ENCODE assay signal across 25 mouse cellular contexts in genomic region chr12:57400186-57400585, GRCm38 (mm10).
DNase-seq lines count a peak whose midpoint lies in the region; ATAC-seq lines count a peak whose summit lies in the region.
"Had no signal": no experiment of that assay in that cellular context is flagged by ENCODE, and none has a peak within 500 bp of the region (broad histone marks: within the 10 kb centered on the region; RNA-seq: fewer than 3 reads in every experiment).

No protein-coding gene starts in this region.

- no peaks in the 10 kb centered on the region; the same call in 1 of the 2 replicates for H3K27me3 ChIP-seq in forebrain, embryonic 11.5 days (ENCODE audit: control insufficient read depth, insufficient read depth, low read length)
- H3K27me3 ChIP-seq in forebrain, embryonic 15.5 days: no peaks in the 10 kb centered on the region
- no peaks in the 10 kb centered on the region for H3K27me3 ChIP-seq in midbrain, embryonic 14.5 days (ENCODE audit: control insufficient read depth, insufficient read depth, low read length)
- H3K27me3 ChIP-seq in midbrain, embryonic 15.5 days (replicated peaks): no peaks in the 10 kb centered on the region; the same call in 1 of the 2 replicates
- H3K27me3 ChIP-seq: CH12.LX; embryonic facial prominence, embryonic 13.5 days; hindbrain, embryonic 12.5 days; hindbrain, embryonic 15.5 days; Patski had no signal

- ATAC-seq in forebrain, embryonic 11.5 days (replicated peaks; ENCODE audit: low FRiP score): 0 out of 2 replicates have a peak, but pooled peaks have one; percentile 45
- ATAC-seq in forebrain, embryonic 15.5 days (replicated peaks): no peak
- ATAC-seq in midbrain, embryonic 14.5 days (ENCODE audit: low FRiP score, low TSS enrichment): no peak
- no peak for ATAC-seq in midbrain, embryonic 15.5 days (replicated peaks)
- ATAC-seq: Patski had no signal

- no peak overlapping the region for H3K9ac ChIP-seq in forebrain, embryonic 11.5 days (ENCODE audit: low read length)
- no peak overlapping the region for H3K9ac ChIP-seq in forebrain, embryonic 15.5 days (replicated peaks)
- no peak overlapping the region for H3K9ac ChIP-seq in midbrain, embryonic 14.5 days (replicated peaks; ENCODE audit: low read length)
- H3K9ac ChIP-seq in midbrain, embryonic 15.5 days: no peak overlapping the region
- H3K9ac ChIP-seq: embryonic facial prominence, embryonic 13.5 days; forebrain, postnatal 0 days; hindbrain, embryonic 12.5 days; hindbrain, embryonic 15.5 days had no signal

- H3K27ac ChIP-seq in forebrain, embryonic 11.5 days (ENCODE audit: low read depth, low read length): no peak overlapping the region
- H3K27ac ChIP-seq in forebrain, embryonic 15.5 days (replicated peaks): no peak overlapping the region
- no peak overlapping the region for H3K27ac ChIP-seq in midbrain, embryonic 14.5 days (replicated peaks; ENCODE audit: low read depth, low read length)
- H3K27ac ChIP-seq in midbrain, embryonic 15.5 days: no peak overlapping the region
- H3K27ac ChIP-seq: embryonic facial prominence, embryonic 10.5 days; embryonic facial prominence, embryonic 13.5 days; gastrocnemius, adult 2 months; hindbrain, embryonic 12.5 days; hindbrain, embryonic 15.5 days had no signal

- no peaks in the 10 kb centered on the region for H3K9me3 ChIP-seq in forebrain, embryonic 11.5 days (ENCODE audit: control insufficient read depth, low read length)
- H3K9me3 ChIP-seq in forebrain, embryonic 15.5 days: no peaks in the 10 kb centered on the region
- no peaks in the 10 kb centered on the region for H3K9me3 ChIP-seq in midbrain, embryonic 14.5 days (ENCODE audit: control insufficient read depth, low read length)
- H3K9me3 ChIP-seq in midbrain, embryonic 15.5 days: no peaks in the 10 kb centered on the region
- H3K9me3 ChIP-seq: embryonic facial prominence, embryonic 10.5 days; embryonic facial prominence, embryonic 13.5 days; forebrain, embryonic 10.5 days; G1E; hindbrain, embryonic 12.5 days; hindbrain, embryonic 15.5 days had no signal

- H3K4me2 ChIP-seq in forebrain, embryonic 11.5 days (ENCODE audit: low read depth, low read length, severe bottlenecking): no peak overlapping the region
- H3K4me2 ChIP-seq in forebrain, embryonic 15.5 days (replicated peaks): no peak overlapping the region
- no peak overlapping the region for H3K4me2 ChIP-seq in midbrain, embryonic 14.5 days (ENCODE audit: low read length)
- H3K4me2 ChIP-seq in midbrain, embryonic 15.5 days: no peak overlapping the region
- H3K4me2 ChIP-seq: embryonic facial prominence, embryonic 13.5 days; heart, embryonic 11.5 days; hindbrain, embryonic 12.5 days had no signal

- H3K36me3 ChIP-seq in forebrain, embryonic 11.5 days (ENCODE audit: control insufficient read depth, insufficient read depth, low read length): no peaks in the 10 kb centered on the region
- H3K36me3 ChIP-seq in forebrain, embryonic 15.5 days: no peaks in the 10 kb centered on the region
- H3K36me3 ChIP-seq in midbrain, embryonic 14.5 days (ENCODE audit: control insufficient read depth, insufficient read depth, low read length): no peaks in the 10 kb centered on the region
- no peaks in the 10 kb centered on the region for H3K36me3 ChIP-seq in midbrain, embryonic 15.5 days (replicated peaks)
- H3K36me3 ChIP-seq: embryonic facial prominence, embryonic 10.5 days; embryonic facial prominence, embryonic 13.5 days; forebrain, embryonic 10.5 days; G1E; hindbrain, embryonic 12.5 days; hindbrain, embryonic 15.5 days had no signal

- no peak for DNase-seq in forebrain, embryonic 11.5 days (ENCODE audit: low spot score)
- DNase-seq in midbrain, embryonic 14.5 days: peak; percentile 9
- peak; percentile 58 for DNase-seq in retina, embryonic 14.5 days (ENCODE audit: low spot score)
- no peak for DNase-seq in kidney, postnatal 36 days
- no peak for DNase-seq in adrenal gland, postnatal 4 days (ENCODE audit: low spot score in 2 of 2)
- DNase-seq: adrenal gland, postnatal 14 days; B cell, adult 2 months; cerebellum, adult 18-20 months; cerebellum, adult 9-10 months; cerebellum, postnatal 14 days; gastrocnemius, adult 2 months; gastrocnemius, postnatal 14 days had no signal

- no peak overlapping the region for H3K4me3 ChIP-seq in forebrain, embryonic 11.5 days (ENCODE audit: low read depth, low read length)
- H3K4me3 ChIP-seq in forebrain, embryonic 15.5 days: no peak overlapping the region
- H3K4me3 ChIP-seq in midbrain, embryonic 14.5 days (replicated peaks; ENCODE audit: low read depth, low read length): no peak overlapping the region
- no peak overlapping the region for H3K4me3 ChIP-seq in midbrain, embryonic 15.5 days
- H3K4me3 ChIP-seq: embryonic facial prominence, embryonic 10.5 days; embryonic facial prominence, embryonic 13.5 days; erythroblast, embryonic 14.5 days; forebrain, embryonic 10.5 days; gastrocnemius, adult 2 months; hindbrain, embryonic 12.5 days; hindbrain, embryonic 15.5 days had no signal

- H3K4me1 ChIP-seq in forebrain, embryonic 11.5 days (replicated peaks; ENCODE audit: control insufficient read depth, insufficient read depth, low read length): peaks cover 5% of the 10 kb centered on the region
- H3K4me1 ChIP-seq in forebrain, embryonic 15.5 days: peaks cover 8% of the 10 kb centered on the region; the same call in 1 of the 2 replicates
- H3K4me1 ChIP-seq in midbrain, embryonic 14.5 days (ENCODE audit: control insufficient read depth, insufficient read depth, low read length): peaks cover 13% of the 10 kb centered on the region
- peaks cover 12% of the 10 kb centered on the region for H3K4me1 ChIP-seq in midbrain, embryonic 15.5 days
- H3K4me1 ChIP-seq: hindbrain, embryonic 15.5 days had no signal

- 11% methylated on average over 4 of the region's 4 CpGs for WGBS in forebrain, embryonic 11.5 days
- 6% methylated on average over 4 of the region's 4 CpGs for WGBS in forebrain, embryonic 15.5 days
- 11% methylated on average over 4 of the region's 4 CpGs for WGBS in midbrain, embryonic 14.5 days
- 14% methylated on average over 4 of the region's 4 CpGs for WGBS in midbrain, embryonic 15.5 days

Comparison
In these comparisons a context has a peak if more than half of its experiments do, and no peak if none do; other contexts are left out.
1. DNase-seq: peak in midbrain, embryonic 14.5 days (single experiment) and retina, embryonic 14.5 days (single experiment); none in forebrain, embryonic 11.5 days (single experiment), kidney, postnatal 36 days (0 of 2) and adrenal gland, postnatal 4 days (0 of 2).